Mouse (Mus musculus): ENCODE results near the gene Xxylt1. TPM values are rescaled to one million over a fixed set of nuclear protein-coding genes. Genes with fewer than 3 reads are reported as not detected.

Gene Xxylt1
- polyA plus RNA-seq, 1 experiment from 2014 or later, result 13.4 TPM

DNA sequence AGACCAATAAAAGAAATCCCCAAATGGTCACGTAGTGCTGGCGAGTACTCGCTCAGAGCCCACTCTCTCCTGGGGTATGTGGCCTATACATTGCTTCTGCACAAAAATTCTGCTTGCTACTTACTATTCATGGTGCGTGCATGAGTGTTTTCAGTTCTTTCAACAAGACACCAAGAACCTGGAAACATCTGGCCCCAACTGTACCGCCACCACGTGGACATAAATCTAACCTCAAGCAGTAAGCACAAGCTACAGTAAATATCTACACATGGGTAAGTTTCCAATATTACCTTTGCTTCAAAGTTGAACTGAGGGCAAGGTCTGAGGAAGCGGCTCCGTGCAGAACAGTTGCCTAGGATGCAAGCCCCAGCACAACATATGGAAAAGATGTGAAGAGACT lies 142.0 kb downstream of the Xxylt1 start:
- ATAC-seq (ENCODE audit: insufficient read depth, low FRiP score, low TSS enrichment), result no peak
- DNase-seq (ENCODE audit: low spot score), result no peak
- H3K27ac ChIP-seq (ENCODE audit: low read depth, low read length), result no peak overlapping the region
- H3K4me1 ChIP-seq (ENCODE audit: control insufficient read depth, insufficient read depth, low read length), result peaks cover 4% of the 10 kb centered on the region; the same call in 1 of the 2 replicates
- H3K9ac ChIP-seq (ENCODE audit: low read length), result no peak overlapping the region
- WGBS, result 77% methylated on average over 8 of the region's 8 CpGs
- H3K9me3 ChIP-seq (ENCODE audit: control insufficient read depth, low read length), result no peaks in the 10 kb centered on the region
- no peaks in the 10 kb centered on the region for H3K27me3 ChIP-seq (ENCODE audit: control insufficient read depth, insufficient read depth, low read length)
- H3K4me3 ChIP-seq (ENCODE audit: low read depth, low read length), result no peak overlapping the region
- H3K4me2 ChIP-seq (ENCODE audit: low read depth), result no peak overlapping the region
- no peaks in the 10 kb centered on the region for H3K36me3 ChIP-seq (ENCODE audit: control insufficient read depth, insufficient read depth, low read length)

DNA sequence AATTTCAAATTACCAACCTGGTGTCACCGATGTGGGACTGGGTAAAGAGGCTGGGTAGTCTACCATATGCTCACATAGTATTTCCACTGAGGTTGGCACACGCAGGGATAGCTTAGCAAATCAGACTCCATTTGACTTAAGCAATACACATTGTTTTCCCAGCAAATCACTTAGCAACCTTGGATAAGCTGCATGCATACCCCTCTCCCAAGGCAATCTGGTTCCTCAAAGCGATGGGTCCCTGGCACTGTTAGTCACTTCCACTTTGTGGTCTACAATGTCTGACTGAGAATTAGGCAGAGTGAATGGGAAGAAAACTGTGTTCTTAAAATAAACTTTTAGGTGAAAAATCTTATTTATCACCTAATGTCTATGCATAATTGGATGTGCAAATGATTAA lies 142.6 kb downstream of the Xxylt1 start:
- WGBS, result 92% methylated on average over 3 of the region's 3 CpGs
- Histone ChIP-seq H3K27me3 (ENCODE audit: control insufficient read depth, insufficient read depth, low read length) (no peaks in the 10 kb centered on the region), H3K27ac (ENCODE audit: low read depth, low read length) (no peak overlapping the region), H3K9ac (ENCODE audit: low read length) (no peak overlapping the region), H3K4me2 (ENCODE audit: low read depth) (no peak overlapping the region), H3K9me3 (ENCODE audit: control insufficient read depth, low read length) (no peaks in the 10 kb centered on the region), H3K4me1 (ENCODE audit: control insufficient read depth, insufficient read depth, low read length) (peaks cover 4% of the 10 kb centered on the region; the same call in 1 of the 2 replicates), H3K36me3 (ENCODE audit: control insufficient read depth, insufficient read depth, low read length) (no peaks in the 10 kb centered on the region), H3K4me3 (ENCODE audit: low read depth, low read length) (no peak overlapping the region)
- DNase-seq (ENCODE audit: low spot score), result no peak
- ATAC-seq (ENCODE audit: insufficient read depth, low FRiP score, low TSS enrichment), result no peak

DNA sequence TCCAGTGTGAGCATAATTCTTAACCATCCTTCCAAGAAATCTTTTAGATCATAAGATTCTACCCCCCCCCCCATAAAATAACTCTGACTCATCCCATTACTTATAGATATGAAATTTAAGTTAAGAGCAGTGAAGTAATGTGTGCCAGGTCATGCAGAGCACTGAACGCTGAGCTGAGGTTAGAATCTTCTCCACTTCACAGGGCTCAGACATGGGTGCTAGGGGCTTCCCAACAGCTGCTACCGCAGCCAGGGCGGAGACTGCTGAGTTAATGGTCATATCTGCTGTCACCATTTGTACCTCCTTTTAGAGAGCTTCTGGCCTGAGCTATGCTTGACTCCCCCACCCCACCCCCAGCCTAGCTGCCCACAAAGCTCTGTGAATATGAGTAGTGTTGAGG lies 143.6 kb downstream of the Xxylt1 start:
- Histone ChIP-seq H3K27me3 (ENCODE audit: control insufficient read depth, insufficient read depth, low read length) (no peaks in the 10 kb centered on the region), H3K9me3 (ENCODE audit: control insufficient read depth, low read length) (no peaks in the 10 kb centered on the region), H3K4me2 (ENCODE audit: low read depth) (no peak overlapping the region), H3K27ac (ENCODE audit: low read depth, low read length) (no peak overlapping the region), H3K9ac (ENCODE audit: low read length) (no peak overlapping the region), H3K4me1 (ENCODE audit: control insufficient read depth, insufficient read depth, low read length) (peaks cover 4% of the 10 kb centered on the region; the same call in 1 of the 2 replicates), H3K36me3 (ENCODE audit: control insufficient read depth, insufficient read depth, low read length) (no peaks in the 10 kb centered on the region), H3K4me3 (ENCODE audit: low read depth, low read length) (no peak overlapping the region)
- WGBS, result 92% methylated on average over 3 of the region's 3 CpGs
- no peak for ATAC-seq (ENCODE audit: insufficient read depth, low FRiP score, low TSS enrichment)
- DNase-seq (ENCODE audit: low spot score), result no peak

DNA sequence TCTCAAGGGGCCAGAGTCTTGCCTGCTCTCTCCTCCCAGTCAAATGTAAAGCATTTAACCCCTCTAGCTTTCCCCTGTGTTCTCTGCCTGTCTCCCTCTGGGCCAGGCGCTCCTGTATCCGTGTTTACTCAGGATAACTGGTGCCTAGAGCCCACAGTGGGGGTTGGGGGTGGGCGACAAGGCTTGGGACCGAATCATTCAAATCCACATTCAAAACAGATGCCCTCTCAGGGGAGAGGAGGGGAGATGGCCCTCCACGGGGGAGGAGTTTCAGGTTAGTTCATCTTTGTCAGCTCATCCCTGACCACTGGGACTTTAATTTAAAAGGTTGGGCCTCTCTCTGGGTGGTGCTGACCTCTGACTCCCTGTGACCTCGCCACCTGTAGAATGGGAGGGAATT lies 144.8 kb downstream of the Xxylt1 start:
- no peak overlapping the region for H3K4me2 ChIP-seq (ENCODE audit: low read depth)
- H3K4me3 ChIP-seq (ENCODE audit: low read depth, low read length), result no peak overlapping the region
- H3K27ac ChIP-seq (ENCODE audit: low read depth, low read length), result no peak overlapping the region
- WGBS, result 40% methylated on average over 6 of the region's 6 CpGs
- H3K4me1 ChIP-seq (ENCODE audit: control insufficient read depth, insufficient read depth, low read length), result peaks cover 4% of the 10 kb centered on the region; the same call in 1 of the 2 replicates
- H3K9ac ChIP-seq (ENCODE audit: low read length), result no peak overlapping the region
- H3K36me3 ChIP-seq (ENCODE audit: control insufficient read depth, insufficient read depth, low read length), result no peaks in the 10 kb centered on the region
- H3K27me3 ChIP-seq (ENCODE audit: control insufficient read depth, insufficient read depth, low read length), result no peaks in the 10 kb centered on the region
- ATAC-seq (ENCODE audit: insufficient read depth, low FRiP score, low TSS enrichment), result no peak
- no peak for DNase-seq (ENCODE audit: low spot score)
- no peaks in the 10 kb centered on the region for H3K9me3 ChIP-seq (ENCODE audit: control insufficient read depth, low read length)

DNA sequence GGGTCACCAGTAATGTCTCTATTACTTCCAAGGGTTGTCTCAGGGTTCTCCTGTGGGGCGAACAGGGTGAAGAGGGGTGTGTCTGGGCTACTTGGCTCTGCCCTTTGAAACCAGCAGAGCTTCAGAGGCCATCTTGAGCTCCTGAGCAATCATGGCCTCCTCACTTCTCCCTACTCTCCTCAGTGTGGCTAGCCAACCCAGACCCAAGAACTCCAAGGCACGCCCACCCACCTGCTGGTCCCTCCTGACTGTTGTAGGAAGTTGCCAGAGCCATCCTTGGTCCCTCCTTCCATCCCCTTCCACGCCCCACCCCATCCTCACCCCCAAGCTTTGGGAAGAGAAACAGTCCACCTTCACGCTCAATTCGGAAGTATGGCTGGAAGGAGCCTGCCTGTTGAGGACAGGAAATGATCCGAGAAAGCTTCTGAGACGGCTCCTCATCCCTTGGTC lies 145.2 kb downstream of the Xxylt1 start:
- no peaks in the 10 kb centered on the region for H3K36me3 ChIP-seq (ENCODE audit: control insufficient read depth, insufficient read depth, low read length)
- H3K27ac ChIP-seq (ENCODE audit: low read depth, low read length), result no peak overlapping the region
- no peak overlapping the region for H3K9ac ChIP-seq (ENCODE audit: low read length)
- no peak for ATAC-seq (ENCODE audit: insufficient read depth, low FRiP score, low TSS enrichment)
- H3K4me2 ChIP-seq (ENCODE audit: low read depth), result no peak overlapping the region
- no peak overlapping the region for H3K4me3 ChIP-seq (ENCODE audit: low read depth, low read length)
- H3K27me3 ChIP-seq (ENCODE audit: control insufficient read depth, insufficient read depth, low read length), result no peaks in the 10 kb centered on the region
- H3K9me3 ChIP-seq (ENCODE audit: control insufficient read depth, low read length), result no peaks in the 10 kb centered on the region
- 73% methylated on average over 7 of the region's 7 CpGs for WGBS
- H3K4me1 ChIP-seq (ENCODE audit: control insufficient read depth, insufficient read depth, low read length), result peaks cover 4% of the 10 kb centered on the region; the same call in 1 of the 2 replicates
- DNase-seq (ENCODE audit: low spot score), result no peak

DNA sequence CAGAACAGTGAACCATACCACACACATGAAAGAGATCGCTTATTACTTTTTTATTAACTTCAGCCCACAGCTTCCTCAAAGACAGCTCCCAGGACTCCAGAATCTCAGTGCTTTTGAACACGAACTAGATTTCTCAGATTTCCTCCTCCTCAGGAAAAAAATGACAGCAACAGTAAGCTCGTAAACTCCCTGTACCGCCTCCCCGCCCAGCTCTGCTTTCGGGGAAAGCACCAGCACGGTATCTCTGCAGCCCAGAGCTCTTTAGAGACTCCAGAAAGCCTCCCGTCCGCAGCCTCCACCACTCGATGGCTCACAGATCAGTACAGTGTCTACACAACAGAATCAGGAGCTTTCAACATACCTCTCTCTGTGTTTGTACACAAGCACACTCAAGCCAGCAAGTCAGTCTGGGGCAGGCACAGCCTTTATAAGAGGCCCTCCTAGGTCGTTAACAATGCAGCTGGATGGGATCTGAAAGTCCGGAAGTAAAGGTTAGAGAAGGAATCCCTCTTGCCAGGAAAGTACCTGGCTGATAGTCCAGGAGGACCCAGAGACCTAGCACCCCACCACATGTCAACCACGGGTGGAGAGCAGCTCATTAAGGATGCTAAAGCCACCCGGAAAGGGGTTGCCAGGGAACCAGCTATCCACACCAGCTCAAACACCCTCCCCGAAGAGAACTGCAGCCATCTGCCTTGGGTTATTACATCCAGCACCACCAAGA lies 146.1 kb downstream of the Xxylt1 start:
- Histone ChIP-seq H3K4me2 (ENCODE audit: low read depth) (no peak overlapping the region), H3K9me3 (ENCODE audit: control insufficient read depth, low read length) (no peaks in the 10 kb centered on the region), H3K27me3 (ENCODE audit: control insufficient read depth, insufficient read depth, low read length) (no peaks in the 10 kb centered on the region), H3K4me3 (ENCODE audit: low read depth, low read length) (no peak overlapping the region), H3K36me3 (ENCODE audit: control insufficient read depth, insufficient read depth, low read length) (no peaks in the 10 kb centered on the region), H3K4me1 (ENCODE audit: control insufficient read depth, insufficient read depth, low read length) (peaks cover 4% of the 10 kb centered on the region; the same call in 1 of the 2 replicates), H3K9ac (ENCODE audit: low read length) (no peak overlapping the region), H3K27ac (ENCODE audit: low read depth, low read length) (no peak overlapping the region)
- no peak for ATAC-seq (ENCODE audit: insufficient read depth, low FRiP score, low TSS enrichment)
- DNase-seq (ENCODE audit: low spot score), result no peak
- 52% methylated on average over 15 of the region's 15 CpGs for WGBS

DNA sequence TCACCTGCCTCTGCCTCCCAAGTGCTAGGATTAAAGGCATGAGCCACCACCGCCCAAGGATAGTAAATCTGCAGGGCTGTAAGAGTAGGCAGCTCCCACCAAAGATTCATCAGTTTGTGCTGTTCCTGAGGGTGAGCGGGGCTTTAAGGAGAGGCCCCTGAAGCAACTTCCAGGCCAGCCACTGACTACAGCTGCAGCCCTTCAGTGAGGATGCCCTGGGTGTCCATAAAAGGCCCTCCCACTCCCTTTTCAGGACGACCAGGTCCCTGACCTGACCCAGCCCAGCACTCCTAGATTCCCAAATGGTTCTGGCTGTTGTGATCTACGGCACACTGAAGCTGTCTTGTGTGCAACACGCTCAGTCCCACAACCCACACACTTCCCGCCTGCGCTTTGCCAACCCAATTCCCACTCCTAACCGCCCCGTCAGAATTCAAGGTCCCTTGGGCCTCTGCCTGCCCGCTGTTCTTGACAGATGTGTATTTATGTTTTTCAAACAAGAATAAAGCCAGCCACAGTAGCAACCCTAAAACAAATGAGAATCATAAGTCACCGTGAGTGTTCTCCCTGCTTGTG lies 146.9 kb downstream of the Xxylt1 start:
- no peak for ATAC-seq (ENCODE audit: insufficient read depth, low FRiP score, low TSS enrichment)
- WGBS, result 44% methylated on average over 11 of the region's 11 CpGs

DNA sequence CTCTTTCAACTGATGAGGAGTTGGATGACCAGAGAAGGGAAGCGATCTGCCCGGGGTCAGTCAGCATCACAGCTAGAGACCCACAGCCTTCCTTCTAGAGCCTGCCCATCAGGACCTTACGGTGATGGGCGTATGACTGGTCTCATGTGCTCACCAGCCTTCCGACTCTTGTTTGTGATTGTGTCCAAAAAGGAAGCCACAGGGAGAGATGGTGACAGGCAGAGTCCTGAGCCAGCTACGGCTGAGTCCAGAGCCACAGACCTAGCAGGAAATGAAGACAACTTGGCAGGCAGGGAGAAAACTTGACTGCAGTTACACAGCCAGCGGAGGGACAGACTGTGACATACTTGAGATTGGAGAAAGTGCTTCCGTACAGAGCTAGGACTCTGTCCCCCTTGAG lies 147.9 kb downstream of the Xxylt1 start:
- WGBS, result 95% methylated on average over 8 of the region's 8 CpGs
- Histone ChIP-seq H3K27me3 (ENCODE audit: control insufficient read depth, insufficient read depth, low read length) (no peaks in the 10 kb centered on the region), H3K9me3 (ENCODE audit: control insufficient read depth, low read length) (no peaks in the 10 kb centered on the region), H3K27ac (ENCODE audit: low read depth, low read length) (no peak overlapping the region), H3K4me2 (ENCODE audit: low read depth) (no peak overlapping the region), H3K4me1 (ENCODE audit: control insufficient read depth, insufficient read depth, low read length) (peaks cover 4% of the 10 kb centered on the region; the same call in 1 of the 2 replicates), H3K4me3 (ENCODE audit: low read depth, low read length) (no peak overlapping the region), H3K36me3 (ENCODE audit: control insufficient read depth, insufficient read depth, low read length) (no peaks in the 10 kb centered on the region), H3K9ac (ENCODE audit: low read length) (no peak overlapping the region)
- DNase-seq (ENCODE audit: low spot score) (no peak), ATAC-seq (ENCODE audit: insufficient read depth, low FRiP score, low TSS enrichment) (no peak)

More for the DNA sequence above, 146.9 kb downstream of the Xxylt1 start:
- H3K9ac ChIP-seq (ENCODE audit: low read length), result no peak overlapping the region
- DNase-seq (ENCODE audit: low spot score), result no peak
- H3K27me3 ChIP-seq (ENCODE audit: control insufficient read depth, insufficient read depth, low read length), result no peaks in the 10 kb centered on the region
- H3K27ac ChIP-seq (ENCODE audit: low read depth, low read length), result no peak overlapping the region
- H3K36me3 ChIP-seq (ENCODE audit: control insufficient read depth, insufficient read depth, low read length), result no peaks in the 10 kb centered on the region
- no peak overlapping the region for H3K4me2 ChIP-seq (ENCODE audit: low read depth)
- H3K4me1 ChIP-seq (ENCODE audit: control insufficient read depth, insufficient read depth, low read length), result peaks cover 4% of the 10 kb centered on the region; the same call in 1 of the 2 replicates
- H3K4me3 ChIP-seq (ENCODE audit: low read depth, low read length), result no peak overlapping the region
- H3K9me3 ChIP-seq (ENCODE audit: control insufficient read depth, low read length), result no peaks in the 10 kb centered on the region

DNA sequence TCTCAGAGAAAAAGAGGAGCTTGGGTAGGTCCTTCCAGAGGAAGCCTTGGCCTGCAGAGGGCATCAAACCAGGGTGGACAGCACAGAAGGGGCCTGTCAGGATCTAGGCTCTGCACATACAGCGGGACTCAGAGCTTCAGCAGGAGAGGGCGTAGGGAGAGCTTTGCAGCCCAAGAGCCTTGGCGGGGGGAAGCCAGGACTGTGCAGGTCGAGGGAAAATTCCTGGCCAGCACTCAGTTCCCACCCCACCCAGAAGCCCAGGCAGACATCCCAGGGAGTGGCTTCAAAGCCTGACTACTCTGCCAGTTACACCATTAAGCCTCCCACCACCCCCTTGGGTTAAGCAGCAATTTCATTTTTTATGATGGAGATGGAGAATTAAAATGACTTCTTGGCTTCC lies 148.4 kb downstream of the Xxylt1 start:
- H3K27ac ChIP-seq (ENCODE audit: low read depth, low read length), result no peak overlapping the region
- no peak overlapping the region for H3K9ac ChIP-seq (ENCODE audit: low read length)
- no peaks in the 10 kb centered on the region for H3K36me3 ChIP-seq (ENCODE audit: control insufficient read depth, insufficient read depth, low read length)
- H3K4me3 ChIP-seq (ENCODE audit: low read depth, low read length), result no peak overlapping the region
- H3K27me3 ChIP-seq (ENCODE audit: control insufficient read depth, insufficient read depth, low read length), result no peaks in the 10 kb centered on the region
- no peaks in the 10 kb centered on the region for H3K9me3 ChIP-seq (ENCODE audit: control insufficient read depth, low read length)
- DNase-seq (ENCODE audit: low spot score) (no peak), ATAC-seq (ENCODE audit: insufficient read depth, low FRiP score, low TSS enrichment) (no peak)
- no peak overlapping the region for H3K4me2 ChIP-seq (ENCODE audit: low read depth)
- H3K4me1 ChIP-seq (ENCODE audit: control insufficient read depth, insufficient read depth, low read length), result peaks cover 4% of the 10 kb centered on the region; the same call in 1 of the 2 replicates
- 79% methylated on average over 4 of the region's 4 CpGs for whole genome bisulfite sequencing
